Mouse (Mus musculus) erythroid progenitor cell, adult 5-6 weeks (primary cell): ENCODE results near the gene Cd276. TPM values are rescaled to one million over a fixed set of nuclear protein-coding genes. Genes with fewer than 3 reads are reported as not detected.

Experiments used
- total RNA-seq, 2 experiments: library from RNA; stranded (forward) in 1 of 2; stranded (reverse) in 1 of 2; fragments of 150-400 nt in 1 of 2; fragments of 186-747, 209-891 nt in 1 of 2; gene quantifications; 2 replicates each; pipeline versions ENCODE4 v1.2.3 to v1.2.4; 2015 to 2017; ENCODE audit warnings: low replicate concordance in 2 of 2

Cd276 gene
- total RNA-seq, 2 experiments from 2014 or later = not detected

Other genes with a start within 250 kb of the Cd276 start
- not detected in 2 replicates for gene Loxl1, start 242.3 kb downstream of the Cd276 start, total RNA-seq (2015; ENCODE audit: low replicate concordance)
- gene Loxl1, start 242.3 kb downstream of the Cd276 start, total RNA-seq (2017; ENCODE audit: low replicate concordance) = 0.08 TPM in 1 of 2 replicates, not detected in the other
- not detected in 2 replicates for gene Tbc1d21, start 185.0 kb downstream of the Cd276 start, total RNA-seq (2015; ENCODE audit: low replicate concordance)
- gene Tbc1d21, start 185.0 kb downstream of the Cd276 start, total RNA-seq (2017; ENCODE audit: low replicate concordance) = not detected in 2 replicates
- gene Insyn1, start 66.8 kb downstream of the Cd276 start, total RNA-seq (2015; ENCODE audit: low replicate concordance) = not detected in 2 replicates
- gene Insyn1, start 66.8 kb downstream of the Cd276 start, total RNA-seq (2017; ENCODE audit: low replicate concordance) = not detected in 2 replicates
- gene Nptn, start 26.8 kb upstream of the Cd276 start, total RNA-seq (2015; ENCODE audit: low replicate concordance) = 415 and 552 TPM in 2 replicates
- 202 and 230 TPM in 2 replicates for gene Nptn, start 26.8 kb upstream of the Cd276 start, total RNA-seq (2017; ENCODE audit: low replicate concordance)
- 24.3 and 58.7 TPM in 2 replicates for gene Rec114, start 188.5 kb upstream of the Cd276 start, total RNA-seq (2015; ENCODE audit: low replicate concordance)
- 2.6 and 63.3 TPM in 2 replicates for gene Rec114, start 188.5 kb upstream of the Cd276 start, total RNA-seq (2017; ENCODE audit: low replicate concordance)